Mouse (Mus musculus): ENCODE measurements at regions not wholly inside any gene's neighbourhood (a gene's known extent, or its start where the extent isn't known, plus 50 kb on each side); places are given as distances from the start of the nearest gene placed in this dataset.

GRCm38 (mm10) chrX:136321692-136322091 is 51.6 kb downstream of the Bex3 start:
- peak; percentile 50 for DNase-seq (ENCODE audit: low read depth)

- no peak for DNase-seq (ENCODE audit: low read depth)
Observed at GRCm38 (mm10) chrX:136365809-136366208, 95.8 kb downstream of the Bex3 start.
